Mouse (Mus musculus) G1E (cell line): Measurements from ENCODE around the gene 2810408A11Rik. TPM values are rescaled to one million over a fixed set of nuclear protein-coding genes. Genes with fewer than 3 reads are reported as not detected.

Experiments
- ATAC-seq: 2 replicates; pipeline ENCODE4 v1.8.0; 2016; ENCODE audit warnings: mild to moderate bottlenecking; ENCODE audit not compliant: insufficient number of reproducible peaks, poor library complexity, low FRiP score, severe bottlenecking; ENCODE audit errors: extremely low read depth
- DNase-seq: peaks from one replicate; pipeline ENCODE4 v3.0.0; 2012; ENCODE audit warnings: low spot score
- H3K27me3 ChIP-seq: 2 replicates; pipeline ENCODE4 v1.6.1; 2012; ENCODE audit warnings: mild to moderate bottlenecking, low read length, inconsistent platforms; ENCODE audit not compliant: insufficient read depth
- H3K36me3 ChIP-seq: replicated peaks from 2 replicates; pipeline ENCODE3; 2012; ENCODE audit warnings: mild to moderate bottlenecking, inconsistent platforms
- H3K4me1 ChIP-seq: 2 replicates; pipeline ENCODE4 v1.6.1; 2012; ENCODE audit warnings: low read depth, low read length, inconsistent platforms, mixed read lengths; ENCODE audit not compliant: insufficient read depth
- H3K4me3 ChIP-seq: 2 replicates; pipeline ENCODE4 v1.5.1; 2012; ENCODE audit warnings: low read depth, mild to moderate bottlenecking, inconsistent platforms, low read length, moderate library complexity, mixed read lengths
- H3K9me3 ChIP-seq: replicated peaks from 2 replicates; pipeline ENCODE4 v1.6.1; 2012; ENCODE audit warnings: inconsistent platforms
- CTCF ChIP-seq: IDR thresholded peaks from 2 replicates; pipeline ENCODE4 v1.5.1; 2012; ENCODE audit warnings: low read depth, low read length, inconsistent platforms, mixed read lengths
- GATA1 ChIP-seq: IDR thresholded peaks from 2 replicates; pipeline ENCODE4 v1.6.1; 2012; ENCODE audit warnings: borderline replicate concordance, low read length, inconsistent platforms, mixed read lengths
- GATA2 ChIP-seq: IDR thresholded peaks from 2 replicates; pipeline ENCODE4 v1.6.1; 2012; ENCODE audit warnings: low read depth, low read length, inconsistent platforms, borderline replicate concordance
- POLR2AphosphoS5 ChIP-seq: IDR thresholded peaks from 2 replicates; pipeline ENCODE4 v1.6.1; 2012; ENCODE audit warnings: low read depth, low read length, inconsistent platforms; ENCODE audit not compliant: insufficient replicate concordance
- TAL1 ChIP-seq: conservative IDR thresholded peaks from 2 replicates; pipeline ENCODE4 v1.6.1; 2012; ENCODE audit warnings: low read depth, low read length, inconsistent platforms, mixed read lengths
- polyA plus RNA-seq: library from polyadenylated mRNA; stranded (reverse); fragments of >175 nt; gene quantifications from 2 replicates; pipeline ENCODE4 v1.2.3, GENCODE M21; 2012
- total RNA-seq, 2 experiments: library from RNA; stranded (forward) in 1 of 2; stranded (reverse) in 1 of 2; fragments of 200-1000 nt in 1 of 2; fragments of >200 nt in 1 of 2; fragmentation: Nextera tagmentation in 1 of 2; gene quantifications; 2 replicates each; pipeline ENCODE4 v1.2.3; 2014 to 2017

Gene 2810408A11Rik
- total and polyA plus RNA-seq, 3 experiments, result 1.2 to 6.6 (median 4.4) TPM

GRCm38 (mm10) chr11:69878952-69879351 is 21.8 kb downstream of the 2810408A11Rik start:
- peaks cover 57% of the 10 kb centered on the region for H3K4me1 ChIP-seq
- TF ChIP-seq CTCF (no peak), TAL1 (no peak), POLR2AphosphoS5 (no peak), GATA1 (no peak), GATA2 (no peak)
- DNase-seq, result no peak
- H3K36me3 ChIP-seq, result peaks cover 35% of the 10 kb centered on the region
- H3K9me3 ChIP-seq, result no peaks in the 10 kb centered on the region
- ATAC-seq, result no peak
- no peak overlapping the region for H3K4me3 ChIP-seq
- peaks cover 15% of the 10 kb centered on the region for H3K27me3 ChIP-seq

GRCm38 (mm10) chr11:69878399-69878798 is 22.4 kb downstream of the 2810408A11Rik start:
- H3K4me1 ChIP-seq, result peaks cover 55% of the 10 kb centered on the region

GRCm38 (mm10) chr11:69877878-69878277 is 22.9 kb downstream of the 2810408A11Rik start, which contains the start of gene Tmem95:
Tmem95 (minus strand) TSS chr11:69878018.
- peaks cover 15% of the 10 kb centered on the region for H3K27me3 ChIP-seq
- TF ChIP-seq CTCF, result no peak
- TF ChIP-seq GATA2, result no peak
- TF ChIP-seq TAL1, result no peak
- no peak for TF ChIP-seq POLR2AphosphoS5
- no peak for TF ChIP-seq GATA1
- H3K36me3 ChIP-seq, result peaks cover 25% of the 10 kb centered on the region
- peaks cover 56% of the 10 kb centered on the region for H3K4me1 ChIP-seq
- ATAC-seq (no peak), DNase-seq (no peak)
- no peak within 1 kb of the TSS; the same call in 1 of the 2 replicates for H3K4me3 ChIP-seq
- H3K9me3 ChIP-seq, result no peaks in the 10 kb centered on the region

More at GRCm38 (mm10) chr11:69878399-69878798, 22.4 kb downstream of the 2810408A11Rik start:
- ATAC-seq (no peak), DNase-seq (no peak)
- Histone ChIP-seq H3K4me3 (no peak overlapping the region), H3K27me3 (peaks cover 15% of the 10 kb centered on the region), H3K9me3 (no peaks in the 10 kb centered on the region), H3K36me3 (peaks cover 30% of the 10 kb centered on the region)
- TF ChIP-seq TAL1 (no peak), GATA1 (no peak), GATA2 (no peak), POLR2AphosphoS5 (no peak), CTCF (no peak)

GRCm38 (mm10) chr11:69876867-69877266 is 23.9 kb downstream of the 2810408A11Rik start:
- Histone ChIP-seq H3K4me1 (peaks cover 52% of the 10 kb centered on the region), H3K27me3 (peaks cover 19% of the 10 kb centered on the region), H3K36me3 (peaks cover 15% of the 10 kb centered on the region), H3K9me3 (no peaks in the 10 kb centered on the region), H3K4me3 (no peak overlapping the region; the same call in 1 of the 2 replicates)
- DNase-seq (peak; percentile 64), ATAC-seq (no peak; the same call in 1 of the 2 replicates)
- TF ChIP-seq TAL1, result no peak
- peak; percentile 90 for TF ChIP-seq CTCF

GRCm38 (mm10) chr11:69876186-69876585 is 24.6 kb downstream of the 2810408A11Rik start:
- Histone ChIP-seq H3K4me3 (no peak overlapping the region), H3K27me3 (peaks cover 21% of the 10 kb centered on the region), H3K36me3 (peaks cover 8% of the 10 kb centered on the region), H3K4me1 (peaks cover 45% of the 10 kb centered on the region), H3K9me3 (no peaks in the 10 kb centered on the region)
- TF ChIP-seq GATA1 (no peak), CTCF (no peak), POLR2AphosphoS5 (no peak), TAL1 (no peak), GATA2 (no peak)
- DNase-seq (no peak), ATAC-seq (no peak)

- DNase-seq, result no peak
- no peak overlapping the region for H3K4me3 ChIP-seq
- ATAC-seq, result no peak
- peaks cover 16% of the 10 kb centered on the region for H3K4me1 ChIP-seq
- TF ChIP-seq TAL1 (no peak), CTCF (no peak), GATA2 (no peak), GATA1 (no peak), POLR2AphosphoS5 (no peak)
- H3K36me3 ChIP-seq, result no peaks in the 10 kb centered on the region
- peaks cover 26% of the 10 kb centered on the region for H3K27me3 ChIP-seq
- H3K9me3 ChIP-seq, result no peaks in the 10 kb centered on the region
Measured at GRCm38 (mm10) chr11:69872451-69872850, 28.3 kb downstream of the 2810408A11Rik start.

GRCm38 (mm10) chr11:69871822-69872221 is 29.0 kb downstream of the 2810408A11Rik start:
- Histone ChIP-seq H3K4me1 (peaks cover 16% of the 10 kb centered on the region), H3K27me3 (peaks cover 32% of the 10 kb centered on the region), H3K4me3 (no peak overlapping the region), H3K9me3 (no peaks in the 10 kb centered on the region), H3K36me3 (no peaks in the 10 kb centered on the region)
- TF ChIP-seq GATA2, result no peak
- no peak for TF ChIP-seq CTCF
- no peak for TF ChIP-seq TAL1
- no peak for TF ChIP-seq POLR2AphosphoS5
- no peak for TF ChIP-seq GATA1
- ATAC-seq (no peak), DNase-seq (no peak)
